Mouse (Mus musculus): Measurements from ENCODE around the gene Pphln1.

Gene Pphln1

GRCm38 (mm10) chr15:93503201-93503745 lies 105.1 kb downstream of the Pphln1 start:
- CTCF ChIA-PET, result no interaction called here

- CTCF ChIA-PET, result no interaction called here
These were observed 106.7 kb downstream of the Pphln1 start for GRCm38 (mm10) chr15:93504808-93505207.

GRCm38 (mm10) chr15:93510690-93511336 lies 112.7 kb downstream of the Pphln1 start:
- CTCF ChIA-PET, result no interaction called here

GRCm38 (mm10) chr15:93512437-93512836 lies 114.3 kb downstream of the Pphln1 start:
- CTCF ChIA-PET, result no interaction called here

- CTCF ChIA-PET, result no interaction called here
These were observed 115.8 kb downstream of the Pphln1 start for GRCm38 (mm10) chr15:93513939-93514341.

- CTCF ChIA-PET, result no interaction called here
These were observed 117.2 kb downstream of the Pphln1 start for GRCm38 (mm10) chr15:93515316-93515715.

- CTCF ChIA-PET, result interaction anchor here (0.9 kb wide), 1 partner anchor 60 kb away, joined by 3 read pairs; no protein-coding TSS in a partner anchor
These were observed 118.9 kb downstream of the Pphln1 start for GRCm38 (mm10) chr15:93517022-93517565.

GRCm38 (mm10) chr15:93518143-93518902 lies 120.2 kb downstream of the Pphln1 start:
- CTCF ChIA-PET, result interaction anchor here (0.9 kb wide), 1 partner anchor 59 kb away, joined by 3 read pairs; no protein-coding TSS in a partner anchor

GRCm38 (mm10) chr15:93518941-93519835 lies 121.0 kb downstream of the Pphln1 start:
- CTCF ChIA-PET, result interaction anchor here (0.9 kb wide), 1 partner anchor 47 kb away, joined by 3 read pairs; no protein-coding TSS in a partner anchor

- CTCF ChIA-PET, result interaction anchor here (0.6 to 0.9 kb wide), 2 partner anchors 48 to 1039 kb away, joined by 3 to 11 read pairs; no protein-coding TSS in a partner anchor
These were observed 122.0 kb downstream of the Pphln1 start for GRCm38 (mm10) chr15:93519836-93520826.

- CTCF ChIA-PET, result no interaction called here
These were observed 123.1 kb downstream of the Pphln1 start for GRCm38 (mm10) chr15:93521088-93521786.

GRCm38 (mm10) chr15:93521787-93522180 lies 123.6 kb downstream of the Pphln1 start:
- CTCF ChIA-PET, result no interaction called here

GRCm38 (mm10) chr15:93525305-93525917 lies 127.3 kb downstream of the Pphln1 start:
- CTCF ChIA-PET, result no interaction called here

GRCm38 (mm10) chr15:93529831-93530702 lies 131.9 kb downstream of the Pphln1 start:
- CTCF ChIA-PET, result no interaction called here

- CTCF ChIA-PET, result no interaction called here
These were observed 132.5 kb downstream of the Pphln1 start for GRCm38 (mm10) chr15:93530703-93531032.

GRCm38 (mm10) chr15:93536191-93536590 lies 138.0 kb downstream of the Pphln1 start:
- CTCF ChIA-PET, result interaction anchor here (0.7 kb wide), 1 partner anchor 32 kb away, joined by 8 read pairs; no protein-coding TSS in a partner anchor

- CTCF ChIA-PET, result no interaction called here
These were observed 139.6 kb downstream of the Pphln1 start for GRCm38 (mm10) chr15:93537745-93538144.

- CTCF ChIA-PET, result no interaction called here
These were observed 140.5 kb downstream of the Pphln1 start for GRCm38 (mm10) chr15:93538551-93539205.

Measured in spleen, embryonic (tissue).